Mouse (Mus musculus) cerebral cortex, adult 2 months (tissue): ENCODE results near the gene Klhl36.

Experiments used
- WGBS: fragments of 180-500 bp; shearing (Covaris S2); methylation state at CpG from one replicate; pipeline ENCODE4 v1.1.7; 2018; 5-methylcytosine and 5-hydroxymethylcytosine counted together

The Klhl36 gene

GRCm38 (mm10) chr8:119861706-119862389 lies at the start of gene Klhl36:
Klhl36 (plus strand) TSS chr8:119862266.
- 1% methylated on average over 35 of the region's 35 CpGs for WGBS

GRCm38 (mm10) chr8:119812650-119813431 lies 49.2 kb upstream of the Klhl36 start:
- WGBS = 79% methylated on average over 12 of the region's 12 CpGs

GRCm38 (mm10) chr8:119816219-119816618 lies 45.8 kb upstream of the Klhl36 start:
- WGBS = 84% methylated on average over 6 of the region's 6 CpGs

DNA sequence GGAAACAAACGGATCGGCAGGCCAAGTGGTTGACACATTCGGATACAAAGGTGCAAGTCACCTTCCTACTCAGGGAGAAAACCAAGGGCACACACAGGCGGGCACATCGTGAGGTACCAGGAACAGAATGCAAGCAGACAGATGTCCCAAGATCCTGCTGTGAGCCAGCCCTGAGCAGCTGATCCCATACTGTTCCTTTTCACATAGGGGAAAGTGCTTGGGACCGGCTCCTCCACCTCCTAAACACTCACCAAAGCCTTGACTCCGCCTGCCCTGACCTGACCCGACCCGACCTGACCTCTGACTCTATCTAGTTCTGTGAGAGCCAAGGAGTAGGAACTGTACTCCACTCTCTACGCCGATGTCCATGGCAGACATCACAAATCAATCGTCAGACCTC lies 44.6 kb upstream of the Klhl36 start:
- 53% methylated on average over 12 of the region's 12 CpGs for WGBS

DNA sequence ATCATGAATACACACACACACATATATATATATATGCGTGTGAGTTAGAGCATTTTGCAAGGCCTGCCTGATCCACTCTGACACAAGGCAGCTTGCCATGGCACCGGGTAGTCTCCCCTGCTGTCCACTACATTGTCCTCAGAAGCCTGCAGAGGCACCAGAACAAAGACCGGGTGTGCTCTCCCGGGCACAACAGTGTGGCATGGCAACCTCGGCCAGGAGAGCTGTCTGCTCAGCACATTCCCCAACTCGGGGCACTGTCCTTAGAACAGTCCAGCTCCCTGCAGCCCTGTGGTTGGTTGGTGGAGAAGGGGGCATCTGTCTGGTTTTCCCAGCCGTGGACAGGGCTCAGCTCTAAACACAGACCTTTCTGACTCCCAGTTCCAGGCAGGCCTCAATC lies 42.8 kb upstream of the Klhl36 start:
- WGBS = 55% methylated on average over 7 of the region's 7 CpGs

DNA sequence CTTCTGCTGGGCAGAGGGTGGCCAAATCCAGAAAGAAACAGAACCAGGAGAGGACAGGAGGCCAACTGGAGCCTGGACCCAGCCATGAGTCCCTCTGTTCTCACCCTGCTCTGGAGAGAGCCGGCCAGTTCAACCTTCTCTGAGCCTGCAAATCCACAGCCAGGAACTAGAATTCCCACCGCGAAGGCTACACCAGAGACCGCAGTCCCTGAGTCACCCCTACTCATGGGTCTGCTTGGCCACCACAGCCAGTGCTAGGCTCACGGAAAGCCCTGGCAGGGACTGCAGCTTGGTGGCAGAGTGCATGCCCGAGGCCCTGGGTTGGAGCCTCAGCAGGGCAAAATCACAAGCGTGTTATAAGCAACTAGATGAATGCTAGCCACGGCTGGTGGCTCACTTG lies 42.1 kb upstream of the Klhl36 start:
- WGBS = 88% methylated on average over 8 of the region's 8 CpGs

- 94% methylated on average over 6 of the region's 6 CpGs for WGBS
These were observed 40.4 kb upstream of the Klhl36 start for GRCm38 (mm10) chr8:119821691-119822090.

DNA sequence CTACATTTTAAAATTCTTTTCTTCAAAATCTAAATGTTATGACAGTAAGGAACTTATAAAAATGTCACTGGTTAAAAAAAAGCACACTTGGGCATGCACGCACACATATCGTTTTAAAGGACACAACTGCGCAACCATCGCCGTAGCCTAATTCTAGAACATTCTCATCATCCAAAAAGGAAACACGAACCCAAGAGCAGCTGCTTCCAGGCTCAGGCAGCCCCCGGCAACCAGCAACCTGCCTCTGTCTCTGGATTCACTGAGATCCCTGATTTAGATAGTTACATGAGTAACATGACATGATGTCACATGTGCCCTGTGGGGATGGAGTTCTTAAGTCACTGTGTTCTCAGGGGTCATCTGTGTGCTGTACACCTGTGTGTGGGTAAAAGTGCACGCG lies 38.8 kb upstream of the Klhl36 start:
- 69% methylated on average over 9 of the region's 9 CpGs for WGBS

GRCm38 (mm10) chr8:119824100-119824499 lies 38.0 kb upstream of the Klhl36 start:
- WGBS = 31% methylated on average over 4 of the region's 4 CpGs

GRCm38 (mm10) chr8:119824809-119825273 lies 37.2 kb upstream of the Klhl36 start:
- 47% methylated on average over 11 of the region's 11 CpGs for WGBS

DNA sequence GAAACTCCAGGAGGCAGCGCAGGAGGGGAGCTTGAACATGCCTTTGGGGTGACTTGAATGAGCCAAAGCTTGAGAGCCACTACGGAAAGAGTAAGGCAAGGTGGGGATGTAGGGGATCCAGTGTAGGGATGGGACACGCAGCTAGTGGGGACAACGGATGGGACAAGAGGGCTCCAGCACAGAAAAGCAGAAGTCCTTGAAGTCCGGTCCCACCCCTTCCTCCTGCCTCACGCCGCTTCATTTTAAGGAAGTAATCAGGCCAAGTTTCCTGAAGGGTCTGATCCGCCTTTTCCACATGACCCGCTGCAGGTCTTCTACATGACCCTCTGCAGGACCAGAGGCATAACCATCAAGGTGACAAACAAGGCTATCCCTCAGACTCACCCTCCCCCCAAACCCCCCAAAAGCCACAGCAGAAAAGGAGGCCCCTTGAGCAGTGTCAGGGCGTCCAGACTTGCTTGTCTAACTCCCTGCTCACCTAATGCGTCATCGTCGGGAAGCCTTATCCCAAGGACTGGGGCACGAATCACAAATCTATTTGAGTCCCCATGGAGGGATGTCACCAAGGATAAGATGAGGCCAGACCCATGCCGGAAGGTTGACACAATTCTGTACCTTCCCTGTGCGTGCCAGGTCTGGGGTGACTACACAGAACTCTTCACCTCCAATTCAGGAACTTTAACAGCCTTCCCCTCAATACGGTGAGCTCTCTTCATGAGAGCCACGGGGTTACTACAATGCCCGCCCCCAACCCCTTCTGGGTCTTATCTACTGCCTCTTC lies 35.9 kb upstream of the Klhl36 start:
- 85% methylated on average over 19 of the region's 19 CpGs for WGBS

DNA sequence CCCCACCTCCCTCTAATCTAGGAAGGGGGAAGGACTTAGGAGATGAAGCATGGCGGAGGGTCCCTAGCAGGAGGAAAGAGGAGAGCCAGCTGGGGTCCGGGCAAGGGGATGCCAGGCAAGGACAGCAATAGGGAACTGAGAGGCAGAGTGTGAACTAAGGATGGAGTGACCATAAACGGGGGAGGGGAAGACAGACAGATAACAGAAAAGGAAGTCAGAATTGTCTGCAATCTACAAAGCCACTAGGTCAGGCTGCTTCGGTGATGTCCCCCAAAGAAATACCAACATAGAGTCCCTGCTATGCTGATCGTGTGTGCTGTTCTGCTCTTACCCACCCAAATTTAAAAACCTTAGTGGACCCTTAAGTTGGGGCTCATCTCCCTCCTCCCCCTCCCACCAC lies 35.1 kb upstream of the Klhl36 start:
- 90% methylated on average over 5 of the region's 5 CpGs for WGBS

- 43% methylated on average over 4 of the region's 4 CpGs for WGBS
These were observed 34.3 kb upstream of the Klhl36 start for GRCm38 (mm10) chr8:119827721-119828153.

DNA sequence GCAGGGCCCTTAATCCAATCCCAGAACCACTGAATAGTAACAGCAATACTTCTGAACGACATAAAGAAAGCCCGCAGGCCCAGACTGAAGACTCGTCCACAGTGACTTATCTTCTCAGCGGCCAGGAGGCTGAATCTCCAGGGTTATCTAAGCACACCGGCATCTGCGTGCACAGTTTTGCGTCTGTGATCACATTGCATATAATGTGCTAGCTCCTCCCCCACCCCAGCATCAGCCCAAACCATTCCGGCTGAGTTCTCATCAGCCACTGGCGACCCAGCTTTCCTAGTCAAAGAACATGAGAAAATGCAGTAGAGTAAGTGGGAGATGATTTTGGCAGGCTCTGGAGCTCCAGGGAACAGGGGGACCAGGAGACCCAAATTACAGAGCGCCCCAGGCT lies 33.1 kb upstream of the Klhl36 start:
- WGBS = 76% methylated on average over 10 of the region's 10 CpGs

DNA sequence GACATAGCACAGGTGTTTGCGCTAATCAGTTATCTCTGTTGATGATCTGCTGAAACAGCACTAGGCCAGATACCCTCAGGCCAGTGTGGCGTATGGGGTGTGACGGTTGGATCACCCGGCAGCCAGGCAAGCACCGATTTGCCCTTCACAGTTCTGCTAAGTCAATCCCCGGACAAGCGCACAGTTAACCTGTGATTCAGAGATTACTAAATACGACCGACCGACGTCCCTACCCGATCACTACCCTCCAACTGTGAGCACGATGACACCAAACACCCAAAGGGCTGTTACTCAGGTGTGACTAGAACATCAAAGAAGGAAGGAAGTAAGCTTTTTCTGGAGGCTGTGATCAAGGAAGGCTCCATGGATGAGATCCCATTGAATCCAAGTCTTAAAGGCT lies 32.6 kb upstream of the Klhl36 start:
- 89% methylated on average over 13 of the region's 13 CpGs for WGBS

GRCm38 (mm10) chr8:119829870-119830580 lies 32.0 kb upstream of the Klhl36 start:
- WGBS = 77% methylated on average over 16 of the region's 16 CpGs

- WGBS = 63% methylated on average over 7 of the region's 7 CpGs
These were observed 31.5 kb upstream of the Klhl36 start for GRCm38 (mm10) chr8:119830589-119830988.

- WGBS = 43% methylated on average over 20 of the region's 20 CpGs
These were observed 30.6 kb upstream of the Klhl36 start for GRCm38 (mm10) chr8:119831336-119831995.

DNA sequence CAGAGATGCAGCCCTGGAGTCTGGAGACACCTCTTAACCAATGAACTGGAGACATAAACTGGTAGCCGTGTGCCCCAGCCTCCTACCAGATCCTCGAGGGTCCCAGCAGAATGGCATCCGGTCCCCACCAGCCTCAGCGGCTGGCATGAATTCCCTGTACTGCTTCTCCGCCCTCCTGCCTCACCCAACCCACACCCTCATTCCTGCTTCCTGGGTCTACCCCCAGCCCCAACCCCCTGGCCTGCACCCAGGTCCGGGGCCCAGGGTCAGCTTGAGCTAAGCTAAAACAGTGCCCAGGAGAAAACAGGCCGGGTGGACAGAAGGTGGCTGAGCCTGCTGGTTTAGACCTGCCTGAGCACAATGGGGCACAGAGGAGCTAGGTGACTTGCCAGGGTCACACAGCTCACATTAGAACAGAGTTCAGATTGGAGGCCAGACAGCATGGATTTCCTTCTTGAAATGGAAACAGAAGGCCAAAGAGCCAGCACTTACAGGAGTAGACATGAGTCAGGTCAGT lies 29.9 kb upstream of the Klhl36 start:
- WGBS = 57% methylated on average over 7 of the region's 7 CpGs

GRCm38 (mm10) chr8:119832931-119833330 lies 29.1 kb upstream of the Klhl36 start:
- 55% methylated on average over 5 of the region's 5 CpGs for WGBS

- WGBS = 93% methylated on average over 6 of the region's 6 CpGs
These were observed 27.4 kb upstream of the Klhl36 start for GRCm38 (mm10) chr8:119834676-119835075.
